Mouse (Mus musculus): ENCODE data around the gene Olfr60.

DNA sequence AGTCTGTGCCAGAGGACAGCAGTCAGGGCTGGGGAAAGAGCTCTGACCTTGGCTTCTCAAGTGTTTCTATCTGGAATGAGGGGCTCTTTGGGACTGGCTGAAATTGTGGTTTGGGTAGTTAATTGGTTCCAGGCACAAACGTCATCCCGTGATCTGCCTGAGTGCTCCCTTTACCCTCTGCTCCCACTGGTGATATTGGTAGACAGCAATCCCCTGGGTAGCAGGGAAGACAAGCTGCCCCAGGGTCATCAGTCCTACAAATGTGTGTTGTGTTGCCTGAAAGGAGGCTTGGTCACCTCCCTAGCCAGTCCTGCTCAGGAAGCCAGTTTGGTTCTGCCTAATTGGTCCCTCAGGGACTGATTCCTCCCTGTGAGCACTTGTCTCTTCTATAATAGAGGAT lies 27.8 kb downstream of the Olfr60 start, which contains the start of gene Olfr527:
- TF ChIP-seq CTCF (IDR thresholded peaks at IDR 0.05; ENCODE audit: borderline replicate concordance, extremely low read depth, insufficient read depth, insufficient read length), result no peak
- no peak for TF ChIP-seq POLR2A (IDR thresholded peaks at IDR 0.05; ENCODE audit: borderline replicate concordance, extremely low read depth, insufficient read depth, insufficient read length, poor library complexity, severe bottlenecking)
